Mouse (Mus musculus) hindbrain, embryonic 16.5 days (tissue): ENCODE results near the gene Atxn2l. TPM values are rescaled to one million over a fixed set of nuclear protein-coding genes. Genes with fewer than 3 reads are reported as not detected.

Source experiments
- ATAC-seq: fragments of 200-750 bp; cut with Nextera tagmentation; 2 replicates; pipeline ENCODE4 v1.8.0; 2017; ENCODE audit warnings: moderate TSS enrichment, moderate library complexity
- H3K27ac ChIP-seq: fragments of 300-500 bp; sonication (generic); 2 replicates; pipeline ENCODE4 v1.5.1; 2014; ENCODE audit warnings: low read depth, mild to moderate bottlenecking, control low read depth, low read length, moderate library complexity
- H3K27me3 ChIP-seq: fragments of 300-500 bp; sonication (generic); replicated peaks from 2 replicates; pipeline ENCODE4 v1.6.1; 2014; ENCODE audit warnings: low read length; ENCODE audit not compliant: control insufficient read depth, insufficient read depth
- H3K36me3 ChIP-seq: fragments of 300-500 bp; sonication (generic); 2 replicates; pipeline ENCODE4 v1.6.1; 2014; ENCODE audit warnings: mild to moderate bottlenecking, low read length, moderate library complexity, mixed read lengths; ENCODE audit not compliant: control insufficient read depth, insufficient read depth
- H3K4me1 ChIP-seq: fragments of 300-500 bp; sonication (generic); 2 replicates; pipeline ENCODE4 v1.6.1; 2014; ENCODE audit warnings: low read depth, low read length; ENCODE audit not compliant: control insufficient read depth, insufficient read depth
- H3K4me2 ChIP-seq: fragments of 300-500 bp; sonication (generic); 2 replicates; pipeline ENCODE4 v1.6.1; 2014; ENCODE audit warnings: mild to moderate bottlenecking, low read length, control low read depth, moderate library complexity
- H3K4me3 ChIP-seq: fragments of 300-500 bp; sonication (generic); 2 replicates; pipeline ENCODE4 v1.5.1; 2014; ENCODE audit warnings: mild to moderate bottlenecking, low read length, control low read depth, moderate library complexity
- H3K9ac ChIP-seq: fragments of 300-500 bp; sonication (generic); 2 replicates; pipeline ENCODE4 v1.6.1; 2014; ENCODE audit warnings: low read depth, mild to moderate bottlenecking, control low read depth, low read length, moderate library complexity
- H3K9me3 ChIP-seq: fragments of 300-500 bp; sonication (generic); 2 replicates; pipeline ENCODE4 v1.6.1; 2014; ENCODE audit warnings: mild to moderate bottlenecking, low read length, moderate library complexity; ENCODE audit not compliant: control insufficient read depth
- WGBS: fragments of 180-500 bp; shearing (Covaris S2); extraction: QIAGEN DNeasy Blood & Tissue Kit; methylation state at CpG from one replicate; pipeline ENCODE4 v1.1.7; 2014; 5-methylcytosine and 5-hydroxymethylcytosine counted together
- polyA plus RNA-seq: library from polyadenylated mRNA; unstranded; fragments of >200 nt; fragmentation: Nextera tagmentation; extraction: Ambion mirVana; gene quantifications from 2 replicates; pipeline ENCODE4 v1.2.1, GENCODE M21; 2015

Atxn2l gene
- polyA plus RNA-seq, 1 experiment from 2014 or later = 48.1 TPM

DNA sequence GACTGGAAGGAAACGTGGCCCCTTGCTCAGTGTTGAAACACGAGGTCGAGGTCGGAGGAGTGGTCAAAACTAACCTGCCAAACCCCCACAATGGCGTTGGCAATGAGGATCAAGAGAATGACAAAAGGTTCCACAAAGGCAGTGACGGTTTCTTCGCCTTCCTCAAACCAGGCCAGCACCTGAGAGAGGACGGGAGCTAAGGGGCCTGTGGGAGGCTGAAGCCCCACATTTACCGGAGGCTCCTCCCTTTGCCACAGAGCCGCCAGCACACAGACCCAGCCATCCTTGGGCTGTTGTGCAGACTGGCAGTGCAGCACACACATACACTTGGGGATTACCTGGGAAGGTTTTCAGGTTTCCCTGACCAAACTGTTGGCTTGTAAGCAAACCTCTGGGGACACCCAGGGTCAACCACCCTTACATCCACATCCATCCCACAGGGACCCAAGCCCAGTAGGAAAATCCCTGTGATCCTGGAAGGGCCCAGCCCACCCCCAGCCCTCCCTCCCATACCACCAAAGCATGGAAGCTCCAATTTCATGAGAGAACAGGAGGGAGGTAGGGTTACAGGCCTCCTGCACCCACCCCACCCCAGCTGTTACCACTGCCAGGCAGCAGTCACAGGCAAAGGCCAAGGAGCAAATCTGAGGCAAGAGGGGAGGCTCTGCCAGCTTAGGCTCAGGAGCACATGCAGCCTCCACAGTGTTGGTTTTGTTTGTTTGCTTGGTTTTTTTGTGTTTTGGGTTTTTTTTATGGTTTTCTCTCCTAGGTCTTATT lies 42.4 kb downstream of the Atxn2l start:
- no peaks in the 10 kb centered on the region for H3K9me3 ChIP-seq
- no peak overlapping the region for H3K4me3 ChIP-seq
- WGBS = 49% methylated on average over 10 of the region's 10 CpGs
- no peaks in the 10 kb centered on the region for H3K36me3 ChIP-seq
- no peaks in the 10 kb centered on the region for H3K4me1 ChIP-seq
- H3K4me2 ChIP-seq = no peak overlapping the region
- H3K9ac ChIP-seq = no peak overlapping the region; the same call in 1 of the 2 replicates
- no peak for ATAC-seq
- no peak overlapping the region for H3K27ac ChIP-seq
- no peaks in the 10 kb centered on the region for H3K27me3 ChIP-seq

- H3K9me3 ChIP-seq = no peaks in the 10 kb centered on the region
- no peak overlapping the region for H3K9ac ChIP-seq
- H3K4me3 ChIP-seq = no peak overlapping the region
- no peak overlapping the region for H3K4me2 ChIP-seq
- no peaks in the 10 kb centered on the region for H3K4me1 ChIP-seq
- 88% methylated on average over 11 of the region's 11 CpGs for WGBS
- no peak for ATAC-seq
- H3K27me3 ChIP-seq = no peaks in the 10 kb centered on the region
- H3K36me3 ChIP-seq = no peaks in the 10 kb centered on the region
- no peak overlapping the region for H3K27ac ChIP-seq
Measured at GRCm38 (mm10) chr7:126458844-126459618, 44.2 kb downstream of the Atxn2l start.

GRCm38 (mm10) chr7:126458225-126458624 lies 45.0 kb downstream of the Atxn2l start:
- Histone ChIP-seq H3K36me3 (no peaks in the 10 kb centered on the region), H3K4me1 (no peaks in the 10 kb centered on the region), H3K9me3 (no peaks in the 10 kb centered on the region), H3K27ac (no peak overlapping the region), H3K9ac (no peak overlapping the region), H3K27me3 (no peaks in the 10 kb centered on the region), H3K4me3 (no peak overlapping the region), H3K4me2 (no peak overlapping the region)
- WGBS = 77% methylated on average over 5 of the region's 5 CpGs
- ATAC-seq = no peak

DNA sequence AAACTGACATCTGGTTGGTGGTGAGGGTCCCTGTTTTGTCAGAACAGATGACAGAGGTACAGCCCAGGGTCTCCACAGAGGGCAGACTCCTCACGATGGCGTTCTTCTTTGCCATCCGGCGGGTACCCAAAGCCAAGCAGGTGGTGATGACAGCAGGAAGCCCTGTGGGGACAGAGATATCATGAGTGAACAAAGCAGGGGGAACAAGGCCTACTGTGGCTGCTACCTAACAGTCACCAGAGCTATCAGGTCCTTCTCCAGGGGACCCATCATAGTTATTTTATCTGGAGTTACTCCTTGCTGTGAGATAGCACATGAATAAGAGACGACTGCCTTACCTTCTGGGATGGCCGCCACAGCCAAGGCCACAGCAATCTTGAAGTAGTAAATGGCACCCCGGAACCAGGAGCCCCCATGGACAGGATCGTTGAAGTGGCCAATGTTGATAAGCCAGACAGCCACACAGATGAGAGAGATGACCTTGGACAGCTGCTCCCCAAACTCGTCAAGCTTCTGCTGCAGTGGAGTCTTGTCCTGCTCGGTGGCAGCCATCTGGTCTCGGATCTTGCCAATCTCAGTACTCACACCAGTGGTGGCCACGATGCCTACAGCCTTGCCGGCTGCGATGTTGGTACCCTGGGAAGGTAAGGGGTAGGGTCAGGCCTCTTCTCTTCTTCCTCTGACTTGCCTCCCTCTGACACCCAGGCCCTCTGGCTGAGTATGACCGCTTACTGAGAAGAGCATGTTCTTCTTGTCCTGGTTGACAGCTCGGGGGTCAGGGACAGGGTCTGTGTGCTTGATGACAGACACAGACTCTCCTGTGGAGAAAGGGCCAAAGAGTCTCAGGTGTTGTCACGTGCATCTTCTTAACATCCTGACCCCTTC lies 46.6 kb downstream of the Atxn2l start:
- no peak overlapping the region for H3K4me3 ChIP-seq
- no peak overlapping the region for H3K27ac ChIP-seq
- H3K27me3 ChIP-seq = no peaks in the 10 kb centered on the region
- H3K36me3 ChIP-seq = no peaks in the 10 kb centered on the region
- WGBS = 87% methylated on average over 17 of the region's 17 CpGs
- no peak overlapping the region for H3K9ac ChIP-seq
- H3K4me1 ChIP-seq = no peaks in the 10 kb centered on the region
- H3K9me3 ChIP-seq = no peaks in the 10 kb centered on the region
- no peak for ATAC-seq
- no peak overlapping the region for H3K4me2 ChIP-seq

DNA sequence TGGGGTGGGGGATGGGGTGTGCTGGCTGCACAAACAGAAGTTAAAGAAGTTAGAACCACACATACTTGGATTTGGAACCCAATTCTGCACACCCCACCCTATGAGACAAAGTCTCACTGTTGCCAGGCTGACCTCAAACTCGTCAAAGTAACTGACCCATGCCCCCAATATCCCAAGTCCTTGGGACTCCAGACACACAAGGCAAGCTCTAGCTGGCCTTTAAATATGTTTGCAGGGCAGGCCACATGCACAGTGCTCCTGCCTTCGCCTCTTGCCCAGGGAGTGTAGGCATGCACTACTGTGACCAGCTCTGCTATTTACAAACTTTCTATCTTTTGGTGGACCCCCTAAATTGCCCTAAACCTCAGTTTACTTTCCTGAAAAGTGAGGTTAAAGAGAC lies 48.0 kb downstream of the Atxn2l start:
- H3K4me2 ChIP-seq = no peak overlapping the region
- no peak overlapping the region for H3K4me3 ChIP-seq
- H3K4me1 ChIP-seq = no peaks in the 10 kb centered on the region
- no peaks in the 10 kb centered on the region for H3K9me3 ChIP-seq
- no peak overlapping the region for H3K9ac ChIP-seq
- no peak overlapping the region for H3K27ac ChIP-seq
- H3K36me3 ChIP-seq = no peaks in the 10 kb centered on the region
- 81% methylated on average over 2 of the region's 2 CpGs for WGBS
- no peak for ATAC-seq
- no peaks in the 10 kb centered on the region for H3K27me3 ChIP-seq

DNA sequence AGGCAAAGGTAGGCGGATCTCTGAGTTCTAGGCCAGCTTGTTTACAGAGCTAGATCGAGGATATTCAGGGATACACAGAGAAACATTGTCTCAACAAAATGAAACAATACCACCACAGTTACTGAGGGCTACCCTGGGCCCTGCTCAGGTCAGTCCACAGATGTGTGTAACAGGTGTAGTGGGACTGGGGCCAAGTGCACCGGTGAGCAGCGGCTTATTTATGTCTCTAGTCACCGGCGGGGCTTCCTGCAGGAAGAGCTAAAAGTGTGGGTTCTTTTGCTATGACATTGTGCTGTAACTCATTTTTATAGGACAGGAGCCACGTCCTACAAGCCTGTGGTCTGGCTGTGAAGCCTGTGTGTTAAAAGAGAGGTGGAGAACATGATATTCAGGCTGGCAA lies 49.4 kb downstream of the Atxn2l start:
- 77% methylated on average over 7 of the region's 7 CpGs for WGBS
- Histone ChIP-seq H3K4me3 (no peak overlapping the region), H3K27ac (no peak overlapping the region), H3K27me3 (no peaks in the 10 kb centered on the region), H3K36me3 (no peaks in the 10 kb centered on the region), H3K4me2 (no peak overlapping the region), H3K9me3 (no peaks in the 10 kb centered on the region), H3K9ac (no peak overlapping the region), H3K4me1 (no peaks in the 10 kb centered on the region)
- ATAC-seq = no peak

GRCm38 (mm10) chr7:126452244-126452643 lies 51.0 kb downstream of the Atxn2l start:
- 91% methylated on average over 3 of the region's 3 CpGs for WGBS
- no peak for ATAC-seq
- Histone ChIP-seq H3K4me3 (no peak overlapping the region), H3K27ac (no peak overlapping the region), H3K4me2 (no peak overlapping the region), H3K9me3 (no peaks in the 10 kb centered on the region), H3K4me1 (no peaks in the 10 kb centered on the region), H3K36me3 (peaks cover 4% of the 10 kb centered on the region; the same call in 1 of the 2 replicates), H3K9ac (no peak overlapping the region), H3K27me3 (no peaks in the 10 kb centered on the region)

GRCm38 (mm10) chr7:126450641-126451040 lies 52.6 kb downstream of the Atxn2l start:
- H3K4me3 ChIP-seq = no peak overlapping the region
- ATAC-seq = no peak
- H3K9me3 ChIP-seq = no peaks in the 10 kb centered on the region
- 88% methylated on average over 6 of the region's 6 CpGs for WGBS
- no peak overlapping the region for H3K9ac ChIP-seq
- H3K4me1 ChIP-seq = no peaks in the 10 kb centered on the region
- H3K27ac ChIP-seq = no peak overlapping the region
- no peaks in the 10 kb centered on the region for H3K27me3 ChIP-seq
- no peak overlapping the region for H3K4me2 ChIP-seq
- H3K36me3 ChIP-seq = peaks cover 7% of the 10 kb centered on the region; the same call in 1 of the 2 replicates

GRCm38 (mm10) chr7:126449991-126450390 lies 53.2 kb downstream of the Atxn2l start:
- Histone ChIP-seq H3K9me3 (no peaks in the 10 kb centered on the region), H3K4me2 (no peak overlapping the region), H3K36me3 (peaks cover 10% of the 10 kb centered on the region; the same call in 1 of the 2 replicates), H3K27ac (no peak overlapping the region), H3K4me3 (no peak overlapping the region), H3K9ac (no peak overlapping the region), H3K4me1 (no peaks in the 10 kb centered on the region), H3K27me3 (no peaks in the 10 kb centered on the region)
- 94% methylated on average over 18 of the region's 18 CpGs for WGBS
- ATAC-seq = no peak
